Mouse (Mus musculus) myocyte (in vitro differentiated cells): ENCODE results near the gene Ankrd6. TPM values are rescaled to one million over a fixed set of nuclear protein-coding genes. Genes with fewer than 3 reads are reported as not detected.

Experiments used
- H3K27me3 ChIP-seq: one replicate; pipeline ENCODE4 v1.6.1; 2011; ENCODE audit not compliant: control insufficient read depth, insufficient read depth, insufficient read length
- H3K36me3 ChIP-seq: one replicate; pipeline ENCODE4 v1.6.1; 2011; ENCODE audit not compliant: control insufficient read depth, insufficient read depth
- H3K4me2 ChIP-seq: one replicate; pipeline ENCODE4 v1.6.1; 2011; ENCODE audit warnings: low read depth, control low read depth
- H3K4me3 ChIP-seq: one replicate; pipeline ENCODE4 v1.5.1; 2011; ENCODE audit warnings: mild to moderate bottlenecking, control low read depth, moderate library complexity
- H3K79me2 ChIP-seq: one replicate; pipeline ENCODE4 v1.6.1; 2011; ENCODE audit not compliant: control insufficient read depth, insufficient read depth
- H3ac ChIP-seq: one replicate; pipeline ENCODE4 v1.6.1; 2011; ENCODE audit not compliant: control insufficient read depth, insufficient read length
- CEBPB ChIP-seq: IDR thresholded peaks from 2 replicates; pipeline ENCODE4 v1.6.1; 2011; ENCODE audit warnings: mild to moderate bottlenecking, moderate library complexity; ENCODE audit not compliant: poor library complexity, insufficient read depth, severe bottlenecking
- E2F4 ChIP-seq: IDR thresholded peaks from one replicate; pipeline ENCODE4 v1.6.1; 2011; ENCODE audit warnings: mild to moderate bottlenecking, control low read depth, moderate library complexity; ENCODE audit not compliant: insufficient read depth
- MAX ChIP-seq: IDR thresholded peaks from one replicate; pipeline ENCODE4 v1.6.1; 2011; ENCODE audit warnings: low read depth, mild to moderate bottlenecking, control low read depth
- MYOD1 ChIP-seq, 3 experiments: IDR thresholded peaks; one replicate each; pipeline ENCODE4 v1.6.1; 2011; ENCODE audit warnings: control low read depth in 2 of 3, low read depth in 2 of 3, mild to moderate bottlenecking in 2 of 3, moderate library complexity in 1 of 3; ENCODE audit not compliant: insufficient read length in 2 of 3, control insufficient read depth in 1 of 3
- MYOG ChIP-seq, 3 experiments: IDR thresholded peaks; one replicate each; pipeline ENCODE4 v1.6.1; 2011; ENCODE audit warnings: control low read depth in 2 of 3, low read depth in 2 of 3, mild to moderate bottlenecking in 2 of 3; ENCODE audit not compliant: insufficient read length in 2 of 3, control insufficient read depth in 1 of 3, insufficient read depth in 1 of 3
- POLR2A ChIP-seq: IDR thresholded peaks from one replicate; pipeline ENCODE4 v1.6.1; 2011; ENCODE audit warnings: low read depth, mild to moderate bottlenecking, control low read depth, moderate library complexity; ENCODE audit not compliant: insufficient read length
- POLR2AphosphoS2 ChIP-seq: IDR thresholded peaks from one replicate; pipeline ENCODE4 v1.6.1; 2011; ENCODE audit warnings: low read depth, control low read depth; ENCODE audit not compliant: insufficient read length
- REST ChIP-seq: IDR thresholded peaks from one replicate; pipeline ENCODE4 v1.6.1; 2011; ENCODE audit warnings: mild to moderate bottlenecking, control low read depth, moderate library complexity; ENCODE audit not compliant: insufficient read depth, insufficient read length
- SRF ChIP-seq: IDR thresholded peaks from one replicate; pipeline ENCODE4 v1.6.1; 2011; ENCODE audit warnings: low read depth; ENCODE audit not compliant: control insufficient read depth, insufficient read length
- TCF12 ChIP-seq: IDR thresholded peaks from one replicate; pipeline ENCODE4 v1.6.1; 2011; ENCODE audit warnings: mild to moderate bottlenecking, control low read depth; ENCODE audit not compliant: poor library complexity, insufficient read depth, severe bottlenecking
- TCF3 ChIP-seq: IDR thresholded peaks from one replicate; pipeline ENCODE4 v1.6.1; 2011; ENCODE audit warnings: low read depth, control low read depth; ENCODE audit not compliant: insufficient read length
- USF1 ChIP-seq: IDR thresholded peaks from one replicate; pipeline ENCODE4 v1.6.1; 2011; ENCODE audit warnings: low read depth, mild to moderate bottlenecking, control low read depth, moderate library complexity
- polyA plus RNA-seq: library from polyadenylated mRNA; unstranded; fragments of >200 nt; fragmentation: generic; extraction: Trizol; gene quantifications from one replicate; pipeline ENCODE4 v1.2.1, GENCODE M21; 2012; ENCODE audit warnings: missing spikeins

Gene Ankrd6
- polyA plus RNA-seq, 1 experiment = 0.31 TPM

DNA sequence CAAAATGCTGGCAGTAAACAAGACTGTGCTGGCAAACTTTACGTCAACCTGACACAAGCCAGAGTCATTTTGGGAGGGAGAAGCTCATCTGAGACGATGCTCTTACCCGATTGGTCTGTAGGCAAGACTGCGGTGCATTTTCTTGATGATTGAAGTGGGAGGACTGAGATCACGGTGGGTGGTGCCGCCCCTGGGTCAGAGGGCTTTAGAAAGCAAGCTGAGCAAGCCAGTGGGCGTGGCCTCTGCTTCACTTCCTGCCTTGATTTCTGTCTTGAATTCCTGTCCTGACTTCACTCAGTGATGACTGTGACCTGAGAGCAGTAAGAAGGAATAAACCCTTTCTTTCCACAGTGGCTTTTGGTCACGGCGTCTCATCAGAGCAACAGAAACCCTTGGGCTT, 18.6 kb downstream of the Ankrd6 start:
- Histone ChIP-seq H3K4me2 (no peak overlapping the region), H3K79me2 (no peaks in the 10 kb centered on the region), H3K4me3 (no peak overlapping the region), H3K27me3 (no peaks in the 10 kb centered on the region), H3ac (no peak overlapping the region), H3K36me3 (no peaks in the 10 kb centered on the region)
- TF ChIP-seq POLR2AphosphoS2 (no peak), TCF3 (no peak), REST (no peak), USF1 (no peak)

DNA sequence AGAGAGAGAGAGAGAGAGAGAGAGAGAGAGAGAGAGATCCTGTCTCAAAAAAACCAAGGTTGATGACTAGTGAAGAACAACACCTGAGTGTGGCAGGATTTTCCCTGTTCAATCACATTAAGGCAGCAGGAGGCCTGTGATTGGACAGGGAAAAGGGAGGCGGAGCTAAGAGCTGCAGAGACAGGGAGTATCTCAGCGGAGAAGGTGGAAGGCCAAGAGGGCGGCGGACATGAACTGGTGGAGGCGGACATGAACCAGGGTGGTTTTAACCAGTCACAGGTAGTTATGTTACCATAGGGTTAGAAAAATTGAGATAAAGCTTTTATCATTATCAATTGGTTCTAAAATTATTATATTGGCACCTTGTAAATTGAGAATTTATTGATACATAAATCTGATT, 20.9 kb downstream of the Ankrd6 start:
- Histone ChIP-seq H3K27me3 (no peaks in the 10 kb centered on the region), H3K79me2 (no peaks in the 10 kb centered on the region), H3ac (no peak overlapping the region), H3K4me3 (no peak overlapping the region), H3K36me3 (no peaks in the 10 kb centered on the region), H3K4me2 (no peak overlapping the region)
- TF ChIP-seq USF1 = no peak
- no peak for TF ChIP-seq CEBPB
- no peak for TF ChIP-seq POLR2AphosphoS2
- no peak for TF ChIP-seq MAX
- TF ChIP-seq E2F4 = no peak
- no peak for TF ChIP-seq REST
- TF ChIP-seq POLR2A = no peak
- no peak for TF ChIP-seq TCF3

DNA sequence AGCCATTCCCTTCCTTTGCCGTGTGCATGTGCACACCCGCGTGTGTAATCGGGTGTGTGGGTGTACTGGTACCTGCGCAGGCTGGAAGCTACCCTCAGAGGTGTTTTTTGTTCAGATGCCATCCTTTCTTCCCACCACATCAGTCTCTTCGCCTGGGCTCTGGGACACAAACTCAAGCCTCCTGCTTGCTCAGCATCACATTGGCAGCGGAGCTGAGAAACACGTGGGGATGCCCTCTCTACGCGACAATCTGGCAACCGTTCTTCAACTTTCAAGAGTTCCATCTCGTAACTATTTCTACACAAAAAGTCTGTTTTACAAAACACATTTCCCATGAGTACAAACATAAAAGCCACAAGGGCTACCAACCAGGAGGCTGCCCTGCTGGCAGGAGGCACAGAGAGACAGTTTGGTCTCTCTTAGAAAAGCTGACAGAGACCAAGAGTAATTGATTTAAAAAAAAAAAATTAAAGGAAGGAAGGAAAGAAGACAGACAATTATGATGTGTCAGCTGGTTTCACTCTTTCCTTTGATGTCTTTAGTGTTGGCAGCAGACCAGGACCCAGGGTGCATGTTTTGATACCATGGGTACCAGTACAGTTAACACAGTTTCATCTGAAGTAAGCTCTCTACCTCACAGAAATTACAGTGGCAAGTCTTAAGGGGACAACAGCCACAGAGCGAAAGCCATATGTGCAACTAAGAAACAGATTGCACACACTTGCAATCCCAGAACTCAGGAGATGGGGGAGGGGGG, 21.8 kb downstream of the Ankrd6 start:
- H3K4me2 ChIP-seq = no peak overlapping the region
- no peaks in the 10 kb centered on the region for H3K27me3 ChIP-seq
- no peaks in the 10 kb centered on the region for H3K36me3 ChIP-seq
- no peak for TF ChIP-seq POLR2AphosphoS2
- TF ChIP-seq TCF12 = no peak
- no peak for TF ChIP-seq POLR2A
- TF ChIP-seq MAX = no peak
- TF ChIP-seq E2F4 = no peak
- TF ChIP-seq CEBPB = no peak
- no peak for TF ChIP-seq SRF
- TF ChIP-seq TCF3 = no peak
- no peak for TF ChIP-seq USF1
- no peak for TF ChIP-seq MYOD1 (IDR thresholded peaks at IDR 0.05; ENCODE audit: control insufficient read depth in 1 of 3, insufficient read length in 2 of 3, low read depth in 2 of 3)
- no peak for TF ChIP-seq MYOG (IDR thresholded peaks at IDR 0.05; ENCODE audit: control insufficient read depth in 1 of 3, insufficient read depth in 1 of 3, insufficient read length in 2 of 3, low read depth in 2 of 3)
- no peak for TF ChIP-seq REST
- no peak overlapping the region for H3K4me3 ChIP-seq
- H3K79me2 ChIP-seq = no peaks in the 10 kb centered on the region
- no peak overlapping the region for H3ac ChIP-seq

DNA sequence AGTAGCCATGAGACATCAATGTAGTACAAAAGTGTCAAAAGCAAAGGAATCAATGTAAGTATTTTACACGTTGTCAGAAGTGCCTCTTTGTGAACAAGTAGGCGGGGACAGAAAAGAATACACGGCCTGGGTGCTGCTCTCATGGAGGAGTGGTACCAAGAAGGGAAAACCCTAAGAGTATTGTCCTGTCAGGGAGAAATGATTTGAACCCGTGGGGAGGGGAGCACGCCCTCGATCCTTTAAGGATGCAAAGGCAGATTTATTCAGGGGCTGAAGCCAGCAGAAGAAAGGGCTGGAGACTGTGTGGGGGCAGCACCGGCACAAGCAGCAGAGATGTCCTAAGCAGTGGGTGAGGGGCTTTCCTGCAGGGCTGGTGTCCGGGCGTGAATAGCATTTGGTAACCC, 26.7 kb downstream of the Ankrd6 start:
- no peaks in the 10 kb centered on the region for H3K27me3 ChIP-seq
- no peak for TF ChIP-seq POLR2A
- TF ChIP-seq SRF = no peak
- no peak for TF ChIP-seq MYOD1 (IDR thresholded peaks at IDR 0.05; ENCODE audit: control insufficient read depth in 1 of 3, insufficient read length in 2 of 3, low read depth in 2 of 3)
- no peak for TF ChIP-seq REST
- no peak for TF ChIP-seq TCF3
- TF ChIP-seq E2F4 = no peak
- TF ChIP-seq MAX = no peak
- TF ChIP-seq MYOG (IDR thresholded peaks at IDR 0.05; ENCODE audit: control insufficient read depth in 1 of 3, insufficient read depth in 1 of 3, insufficient read length in 2 of 3, low read depth in 2 of 3) = no peak
- TF ChIP-seq POLR2AphosphoS2 = no peak
- TF ChIP-seq USF1 = no peak
- TF ChIP-seq CEBPB = no peak
- no peak for TF ChIP-seq TCF12
- H3K4me2 ChIP-seq = no peak overlapping the region

GRCm38 (mm10) chr4:32923436-32923835, 27.2 kb downstream of the Ankrd6 start:
- Histone ChIP-seq H3K4me2 (no peak overlapping the region), H3K4me3 (no peak overlapping the region), H3ac (no peak overlapping the region), H3K36me3 (no peaks in the 10 kb centered on the region), H3K27me3 (no peaks in the 10 kb centered on the region), H3K79me2 (no peaks in the 10 kb centered on the region)
- TF ChIP-seq TCF3 (no peak), MAX (no peak), CEBPB (no peak), MYOD1 (IDR thresholded peaks at IDR 0.05; ENCODE audit: control insufficient read depth in 1 of 3, insufficient read length in 2 of 3, low read depth in 2 of 3) (no peak), POLR2A (no peak), POLR2AphosphoS2 (no peak), REST (no peak), TCF12 (no peak), SRF (no peak)

More for the DNA sequence above, 26.7 kb downstream of the Ankrd6 start:
- Histone ChIP-seq H3K79me2 (no peaks in the 10 kb centered on the region), H3K36me3 (no peaks in the 10 kb centered on the region), H3ac (no peak overlapping the region), H3K4me3 (no peak overlapping the region)
